Mouse (Mus musculus) olfactory bulb, adult 2 months (tissue): ENCODE measurements around the gene Kdm6b.

Experiments
- CTCF ChIP-seq: fragments of 200-500 bp; IDR thresholded peaks from 2 replicates; pipeline ENCODE4 v1.5.1; 2012; ENCODE audit warnings: low read depth, mild to moderate bottlenecking, low read length, moderate library complexity; ENCODE audit not compliant: insufficient read depth
- POLR2A ChIP-seq: fragments of 200-500 bp; IDR thresholded peaks from 2 replicates; pipeline ENCODE4 v1.6.1; 2012; ENCODE audit warnings: mild to moderate bottlenecking, low read depth, low read length, moderate library complexity; ENCODE audit not compliant: insufficient read depth

DNA sequence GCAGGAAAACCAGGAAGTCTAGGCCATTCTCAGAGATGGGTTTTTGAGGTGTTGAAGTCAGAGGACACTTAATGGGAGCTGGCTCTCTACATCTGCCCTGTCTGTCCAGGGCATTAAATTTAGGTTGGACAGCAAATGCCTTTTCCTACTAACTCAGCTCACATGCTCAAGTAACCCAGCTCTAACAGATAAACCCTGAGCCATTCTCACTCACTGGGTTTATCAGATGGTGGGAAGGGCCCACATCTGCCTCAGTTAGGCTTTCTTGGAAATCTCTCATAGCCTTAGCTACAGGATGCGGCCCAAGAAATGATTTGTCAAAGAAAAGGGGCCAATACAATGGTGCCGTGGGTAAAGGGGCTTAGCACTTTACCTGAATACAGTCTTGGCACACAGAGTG, 12.8 kb upstream of the Kdm6b start:
- TF ChIP-seq POLR2A: no peak
- no peak for TF ChIP-seq CTCF
